Mouse (Mus musculus) telencephalon, adult 2 months (tissue): ENCODE data around the gene Gm20388.
"Not testable (repeated sequence)": the region's sequence is repeated elsewhere in the genome, so short reads cannot be mapped to it uniquely, and the experiment has no call there.

Experiments
- DNase-seq: peaks from one replicate; pipeline ENCODE4 v3.0.0-alpha.2; 2011; ENCODE audit warnings: low read depth, low spot score

The Gm20388 gene

DNA sequence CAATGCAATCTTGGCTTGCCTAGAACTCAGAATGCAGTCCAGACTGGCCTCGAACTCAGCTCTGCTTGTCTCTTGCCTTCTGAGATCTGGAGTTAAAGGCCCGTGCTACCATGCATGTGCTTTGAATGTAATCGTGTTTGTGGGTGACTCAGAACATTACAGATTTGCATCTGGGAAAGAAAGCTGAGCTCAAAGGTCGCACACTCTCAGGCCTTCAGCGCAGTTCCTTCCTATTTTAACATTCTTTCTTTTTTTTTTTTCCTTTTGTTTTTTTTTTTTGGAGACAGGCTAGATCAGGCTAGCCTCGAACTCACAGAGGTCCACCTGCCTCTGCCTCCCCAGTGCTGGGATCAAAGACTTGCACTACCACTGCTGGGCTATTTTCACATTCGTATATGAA, 3893.9 kb downstream of the Gm20388 start:
- no peak for DNase-seq

GRCm38 (mm10) chr8:123805209-123805717, 3894.6 kb downstream of the Gm20388 start:
- no peak for DNase-seq

DNA sequence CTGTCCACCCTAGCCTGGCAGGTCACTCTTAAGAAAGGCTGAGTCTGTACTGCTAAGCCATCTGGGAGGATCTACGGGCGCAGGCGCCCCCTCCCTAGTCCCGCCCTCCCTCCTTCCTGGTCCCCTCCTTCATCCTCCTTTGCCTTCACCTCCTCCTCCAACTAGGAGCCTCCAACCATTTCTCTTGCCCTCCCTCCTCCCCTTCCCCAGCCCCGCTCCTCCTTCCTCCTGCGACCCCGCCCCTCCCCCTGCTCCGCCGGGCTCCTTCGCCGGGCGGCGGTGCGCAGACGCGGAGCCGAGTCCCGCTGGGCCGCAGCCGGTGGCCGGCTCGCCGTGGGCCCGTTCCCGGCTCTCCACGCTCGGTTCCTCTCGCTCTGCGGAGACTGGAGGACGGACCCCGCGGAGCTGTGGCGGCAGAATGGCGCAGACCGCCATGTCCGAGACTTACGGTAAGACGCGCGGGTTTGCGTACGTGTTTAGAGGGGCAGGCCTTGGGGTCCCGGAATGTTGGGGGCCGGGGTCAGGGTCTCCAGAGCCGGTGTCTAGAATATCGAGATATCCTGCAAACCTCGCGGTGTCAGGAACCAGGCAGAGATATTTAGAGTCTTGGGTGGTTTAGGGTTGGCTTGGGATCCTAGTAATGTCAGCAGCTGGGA, 3895.2 kb downstream of the Gm20388 start, which contains the start of gene Rab4a:
Gene Rab4a (plus strand): TSS at position 268 of the 656 bp plus-strand sequence.
- DNase-seq = peak; percentile 78

- DNase-seq = no peak
Measured at GRCm38 (mm10) chr8:123806374-123806935, 3895.8 kb downstream of the Gm20388 start.

DNA sequence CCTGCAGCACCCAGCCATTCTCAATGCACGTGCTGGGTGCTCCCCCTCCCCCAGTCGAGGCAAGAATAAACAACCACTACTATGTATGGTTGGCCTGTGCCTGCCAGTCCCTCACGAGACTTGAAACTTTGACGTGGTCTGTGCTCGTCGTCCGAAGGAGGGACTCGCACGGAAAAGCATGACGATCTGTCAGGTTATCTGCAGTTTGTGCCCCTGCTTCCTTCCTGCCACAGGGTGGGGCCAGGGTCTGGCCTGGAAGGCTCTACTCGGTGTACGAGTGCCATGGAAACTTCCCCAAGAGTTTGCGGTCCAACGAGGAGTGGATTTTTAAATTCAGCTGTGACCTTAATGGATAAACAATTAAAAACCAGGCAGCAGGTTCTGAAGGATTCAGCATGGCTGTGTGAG, 3896.4 kb downstream of the Gm20388 start:
- no peak for DNase-seq

- DNase-seq = no peak
Measured at GRCm38 (mm10) chr8:123807852-123808573, 3897.4 kb downstream of the Gm20388 start.

GRCm38 (mm10) chr8:123808671-123809070, 3898.0 kb downstream of the Gm20388 start:
- no peak for DNase-seq

DNA sequence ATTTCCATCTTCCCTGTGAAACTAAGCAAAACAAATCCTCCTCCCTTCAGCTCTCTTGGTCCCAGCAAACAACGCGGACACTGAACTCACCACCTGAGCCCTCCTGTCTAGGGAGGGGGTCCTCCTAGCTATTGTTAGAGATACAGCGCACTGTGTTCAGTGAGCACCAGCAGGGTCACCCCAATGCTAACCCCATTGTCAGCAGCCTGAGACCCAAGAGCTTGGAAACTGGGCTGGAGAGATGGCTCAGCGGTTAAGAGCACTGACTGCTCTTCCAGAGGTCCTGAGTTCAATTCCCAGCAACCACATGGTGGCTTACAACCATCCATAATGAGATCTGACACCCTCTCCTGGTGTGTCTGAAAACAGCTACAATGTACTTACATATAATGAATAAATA, 3898.7 kb downstream of the Gm20388 start:
- DNase-seq = not testable (repeated sequence)

DNA sequence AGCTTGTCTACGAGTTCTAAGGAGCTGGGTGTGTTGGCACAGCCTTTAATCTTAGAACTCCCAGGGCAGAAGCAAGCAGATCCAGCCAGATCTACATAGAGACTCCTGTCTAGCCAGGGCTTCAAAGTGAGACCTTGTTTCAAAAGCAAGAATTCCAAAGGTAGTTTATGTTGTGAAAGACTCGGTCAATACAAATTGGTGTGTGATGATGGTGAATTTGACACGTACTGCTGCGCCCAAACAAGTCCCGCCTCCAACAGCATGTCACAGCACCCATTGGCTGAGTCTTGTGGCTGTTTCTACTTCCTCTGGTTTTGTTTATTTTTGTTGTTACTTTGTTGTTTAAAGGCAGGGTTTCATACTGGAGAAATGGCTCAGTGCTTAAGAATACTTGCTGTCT, 3901.6 kb downstream of the Gm20388 start:
- no peak for DNase-seq

DNA sequence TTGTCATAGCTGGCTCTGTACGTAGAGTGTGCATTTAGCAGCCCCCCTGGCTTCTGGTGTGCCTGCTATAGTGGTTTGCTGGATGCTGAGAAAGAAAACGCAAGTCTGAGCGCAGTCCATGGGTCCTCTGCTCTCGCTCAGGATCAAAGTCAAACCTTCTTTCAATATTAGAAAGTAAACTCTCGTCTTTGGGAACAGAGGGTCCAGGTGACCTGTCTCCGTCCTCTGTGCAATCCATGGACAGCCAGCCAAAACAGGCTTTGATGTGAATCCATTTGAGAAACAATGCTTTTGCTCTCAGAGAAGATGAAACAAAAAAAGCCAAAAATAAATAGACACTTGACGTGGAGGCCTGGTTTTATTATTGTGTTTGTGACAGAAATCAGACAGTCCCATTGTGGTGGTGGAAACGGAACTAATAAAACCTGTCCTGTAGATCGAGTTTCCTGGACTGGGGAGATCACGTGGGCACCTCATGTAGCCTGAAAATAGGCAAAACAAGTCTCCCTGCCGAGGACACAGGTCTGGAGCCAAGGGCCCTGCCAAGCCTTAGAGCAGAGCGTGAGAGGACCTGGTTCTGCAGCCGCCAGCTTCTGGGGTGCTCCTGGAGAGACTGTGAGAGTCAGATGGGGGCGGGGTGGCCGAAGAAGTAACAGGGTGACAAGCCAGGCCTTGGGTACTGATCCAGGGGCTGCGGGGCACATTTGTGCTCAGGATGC, 3902.7 kb downstream of the Gm20388 start:
- DNase-seq = no peak

GRCm38 (mm10) chr8:123813892-123814266, 3903.2 kb downstream of the Gm20388 start:
- DNase-seq = no peak

- DNase-seq = no peak
Measured at GRCm38 (mm10) chr8:123815325-123815724, 3904.7 kb downstream of the Gm20388 start.

- DNase-seq = peak; percentile 76
Measured at GRCm38 (mm10) chr8:123816939-123817338, 3906.3 kb downstream of the Gm20388 start.

DNA sequence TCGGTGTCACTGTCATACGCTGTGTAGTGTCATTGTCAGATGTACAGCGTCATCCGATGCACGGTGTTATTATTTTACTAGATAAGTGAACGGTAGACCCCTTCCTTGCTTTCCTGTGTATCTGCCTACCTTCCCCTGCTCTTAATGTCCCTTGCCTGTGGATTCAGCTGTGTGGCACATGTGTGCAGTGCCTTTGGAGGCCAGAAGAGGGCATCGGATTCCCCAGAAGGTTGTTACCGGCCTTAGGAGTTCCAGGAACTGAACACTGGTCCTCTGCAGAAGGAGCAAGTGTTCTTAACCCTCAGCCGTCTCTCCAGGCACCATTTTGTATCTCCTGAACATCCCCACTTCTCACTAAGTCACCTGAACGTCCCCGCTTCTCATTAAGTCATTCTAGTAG, 3907.1 kb downstream of the Gm20388 start:
- DNase-seq = no peak

DNA sequence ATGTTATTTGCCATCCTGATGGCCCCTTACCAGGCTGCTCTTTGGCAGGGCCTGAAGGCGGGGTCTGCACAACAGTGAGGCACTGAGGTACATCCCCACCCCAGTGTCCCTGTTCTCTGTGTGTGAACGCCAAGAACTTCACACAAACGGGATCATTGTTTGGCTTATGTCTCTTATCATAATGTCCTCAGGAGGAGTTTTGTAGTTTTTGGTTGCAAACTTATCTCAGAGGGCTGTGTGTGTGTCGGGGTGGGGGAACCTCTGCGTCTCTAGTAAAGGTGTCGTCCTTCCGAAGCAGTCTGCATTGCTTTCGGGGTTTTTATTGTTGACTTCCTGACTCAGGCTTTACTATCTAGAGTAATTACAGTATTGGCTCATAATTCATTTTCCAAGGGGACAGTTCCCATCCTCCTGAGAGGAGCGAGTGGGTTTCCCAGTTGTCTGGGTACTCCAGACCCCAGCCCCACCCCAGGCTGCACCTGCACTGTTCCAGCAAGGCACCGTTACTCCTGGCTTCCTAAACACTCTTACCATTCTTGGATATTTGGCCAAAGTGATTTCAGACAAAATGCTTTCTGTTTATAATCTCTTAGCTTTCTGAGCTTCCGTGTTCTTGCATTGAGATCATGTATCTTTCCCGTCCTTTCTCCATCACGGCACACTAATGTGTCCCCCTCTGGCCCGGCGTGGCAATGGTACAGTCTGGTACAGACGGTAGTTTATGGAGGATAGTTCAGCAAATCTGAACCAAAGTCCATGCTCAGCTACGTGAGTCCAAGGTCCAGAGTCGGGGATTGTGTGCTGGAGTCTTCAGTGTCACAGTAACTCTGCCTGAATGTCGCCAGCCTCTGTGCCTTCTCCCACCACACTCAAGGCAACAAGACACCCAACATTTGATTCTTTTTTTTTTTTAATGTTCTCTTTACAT, 3909.3 kb downstream of the Gm20388 start:
- DNase-seq = no peak

DNA sequence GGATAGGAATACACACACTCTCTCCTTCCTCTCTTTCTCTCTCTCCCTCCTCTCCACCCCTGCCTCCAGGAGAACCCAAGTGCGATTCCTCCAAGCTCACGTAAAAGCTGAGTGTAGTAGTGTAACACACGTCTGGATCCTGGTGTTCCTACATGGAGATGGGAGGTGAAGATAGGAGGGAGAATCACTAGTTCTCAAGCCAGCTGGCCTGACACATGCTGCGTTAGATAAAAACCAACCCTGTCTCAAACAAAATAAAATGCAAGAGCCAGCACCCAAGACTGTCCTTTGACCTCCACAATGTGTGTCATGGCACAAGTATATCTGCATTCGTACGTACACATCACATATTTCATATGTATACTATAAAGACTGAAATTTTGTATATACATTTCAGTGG, 3910.1 kb downstream of the Gm20388 start:
- no peak for DNase-seq

DNA sequence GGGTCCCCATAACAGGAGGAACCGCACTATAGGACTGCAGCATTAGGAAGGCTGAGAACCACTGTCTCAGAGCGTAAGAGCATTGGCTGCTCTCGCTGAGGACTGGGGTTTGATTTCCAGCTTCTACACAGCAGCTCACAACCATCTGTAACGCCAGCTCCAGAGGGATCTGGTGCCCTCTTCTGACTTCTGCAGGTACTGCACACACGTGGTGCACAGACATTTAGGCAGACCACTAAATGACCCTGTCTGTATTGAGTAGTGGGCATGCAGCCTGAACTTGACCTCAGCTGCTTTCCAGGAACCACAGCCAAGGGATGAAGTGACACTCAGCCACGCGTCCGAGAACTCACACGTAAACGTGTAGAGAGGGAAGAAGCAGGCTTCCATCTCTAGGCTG, 3912.5 kb downstream of the Gm20388 start:
- no peak for DNase-seq

DNA sequence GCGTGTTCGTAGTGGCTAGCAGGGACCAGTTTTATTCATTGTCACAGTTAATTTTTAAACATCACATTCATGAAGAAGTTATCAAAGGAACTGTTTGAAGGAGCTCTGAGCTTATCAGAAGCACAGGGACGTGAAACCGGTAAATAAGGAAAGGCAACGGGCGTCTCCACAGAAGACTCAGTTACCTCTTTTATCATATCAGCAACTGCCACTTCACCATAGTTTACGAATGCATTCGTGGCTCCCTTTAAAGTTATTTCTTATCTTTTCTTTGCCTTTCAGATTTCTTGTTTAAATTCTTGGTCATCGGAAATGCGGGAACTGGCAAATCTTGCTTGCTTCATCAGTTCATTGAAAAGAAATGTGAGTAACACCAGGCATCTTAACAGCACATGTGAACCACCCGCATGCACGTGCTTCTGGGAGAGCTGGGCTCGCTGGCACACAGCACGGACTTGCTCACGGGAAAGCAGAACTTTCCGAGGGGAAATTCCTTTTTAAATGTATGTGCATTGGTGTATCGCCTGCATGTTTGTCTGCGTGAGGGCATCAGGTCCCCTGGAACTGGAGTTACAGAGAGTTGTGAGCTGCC, 3913.0 kb downstream of the Gm20388 start:
- no peak for DNase-seq

- DNase-seq = no peak
Measured at GRCm38 (mm10) chr8:123826001-123826400, 3915.4 kb downstream of the Gm20388 start.

- no peak for DNase-seq
Measured at GRCm38 (mm10) chr8:123826758-123827157, 3916.1 kb downstream of the Gm20388 start.

- DNase-seq = no peak
Measured at GRCm38 (mm10) chr8:123827523-123827922, 3916.9 kb downstream of the Gm20388 start.
